Mouse (Mus musculus): Measurements from ENCODE around the gene Sf3a2. TPM values are rescaled to one million over a fixed set of nuclear protein-coding genes. Genes with fewer than 3 reads are reported as not detected.
A peak's percentile ranks its signal among the peaks of the same experiment; 100 is the strongest.

Gene Sf3a2
- total RNA-seq, 2 experiments from 2014 or later = 51.4 to 55.6 TPM

- DNase-seq = no peak
Observed at GRCm38 (mm10) chr10:80774981-80775380, 23.0 kb upstream of the Sf3a2 start.

DNA sequence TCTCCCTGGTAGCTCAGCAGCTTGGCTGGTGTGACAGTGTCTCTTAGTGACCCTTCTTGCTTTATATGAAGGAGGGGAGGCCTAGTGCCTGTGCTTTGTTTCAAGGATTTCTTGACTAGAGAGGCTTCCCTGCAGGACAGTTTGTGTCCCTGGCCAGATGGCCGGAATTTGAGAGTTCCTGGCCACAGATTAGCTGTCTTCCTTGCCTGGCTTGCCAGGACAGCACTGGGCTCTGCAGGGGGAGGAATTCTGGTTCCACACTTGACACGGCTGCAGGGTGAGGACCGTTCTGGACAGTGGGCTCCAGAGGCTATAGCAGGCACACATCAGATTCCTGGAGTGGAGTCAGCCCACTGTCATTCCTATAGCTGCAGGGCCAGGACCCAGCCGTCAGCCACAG is 22.3 kb upstream of the Sf3a2 start:
- DNase-seq = no peak

- DNase-seq = no peak
Observed at GRCm38 (mm10) chr10:80776358-80776869, 21.6 kb upstream of the Sf3a2 start.

- no peak for DNase-seq
Observed at GRCm38 (mm10) chr10:80777123-80777522, 20.9 kb upstream of the Sf3a2 start.

DNA sequence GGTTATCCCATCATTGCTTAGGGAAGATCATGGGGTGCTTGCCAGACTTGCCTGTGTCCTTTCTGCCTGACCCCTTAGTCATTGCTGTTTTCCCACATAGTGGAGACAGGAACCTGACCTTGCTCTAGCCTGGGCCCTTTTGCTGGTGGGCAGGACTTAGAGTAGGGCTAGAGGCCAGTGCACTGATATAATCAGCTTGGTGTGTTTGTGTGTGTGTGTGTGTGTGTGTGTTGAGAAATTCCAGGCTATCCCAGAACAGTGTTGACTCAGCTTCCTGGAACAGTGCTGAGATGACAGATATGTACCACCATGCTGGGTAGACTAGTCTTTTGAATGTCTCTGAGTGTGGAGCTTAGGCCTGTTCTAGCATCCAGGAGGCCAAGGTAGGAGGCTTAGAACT is 18.4 kb upstream of the Sf3a2 start:
- peak; percentile 68 to 72 for DNase-seq

DNA sequence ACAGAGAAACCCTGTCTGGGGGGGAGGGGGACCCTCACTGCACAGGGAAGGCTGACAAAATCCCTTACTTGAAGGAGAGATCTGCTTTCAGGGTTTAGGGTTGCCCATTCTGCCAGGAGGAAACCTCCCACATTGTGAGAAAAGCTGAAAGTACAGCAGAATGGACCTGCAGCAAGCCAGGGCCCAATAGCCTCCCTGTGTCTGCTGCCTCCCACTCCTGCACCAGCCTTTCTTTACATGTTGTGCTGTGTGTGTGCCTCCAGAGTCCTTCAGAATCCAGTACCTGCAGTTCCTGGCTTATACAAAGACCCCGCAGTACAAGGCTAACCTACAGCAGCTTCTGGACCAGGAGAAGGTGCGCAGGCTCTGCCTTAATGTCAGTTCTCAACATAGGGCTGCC is 13.7 kb upstream of the Sf3a2 start:
- no peak for DNase-seq

- no peak for DNase-seq
Observed at GRCm38 (mm10) chr10:80784871-80785270, 13.1 kb upstream of the Sf3a2 start.

DNA sequence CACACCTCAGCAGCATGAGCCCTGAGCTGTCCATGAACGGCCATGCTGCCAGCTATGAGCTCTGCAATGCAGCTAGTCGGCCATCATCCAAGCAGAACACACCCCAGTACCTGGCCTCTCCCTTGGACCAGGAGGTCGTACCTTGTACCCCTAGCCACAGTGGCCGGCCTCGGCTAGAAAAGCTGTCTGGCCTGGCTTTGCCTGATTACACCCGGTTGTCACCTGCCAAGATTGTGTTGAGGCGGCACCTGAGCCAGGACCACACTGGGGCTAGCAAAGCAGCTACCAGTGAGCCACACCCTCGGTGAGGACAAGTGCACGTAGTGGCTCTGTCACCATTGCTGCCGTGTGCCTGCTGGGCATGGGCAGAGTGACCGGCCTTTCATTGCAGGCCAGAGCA is 12.0 kb upstream of the Sf3a2 start:
- DNase-seq = no peak

GRCm38 (mm10) chr10:80787517-80787916 is 10.5 kb upstream of the Sf3a2 start:
- no peak for DNase-seq

GRCm38 (mm10) chr10:80790761-80791404 is 7.1 kb upstream of the Sf3a2 start:
- DNase-seq = peak in 1 of 2 experiments; percentile 54

- no peak for DNase-seq
Observed at GRCm38 (mm10) chr10:80791476-80792174, 6.4 kb upstream of the Sf3a2 start.

GRCm38 (mm10) chr10:80792175-80793032 is 5.6 kb upstream of the Sf3a2 start:
- no peak for DNase-seq

- DNase-seq = no peak
Observed at GRCm38 (mm10) chr10:80793033-80793784, 4.8 kb upstream of the Sf3a2 start.

DNA sequence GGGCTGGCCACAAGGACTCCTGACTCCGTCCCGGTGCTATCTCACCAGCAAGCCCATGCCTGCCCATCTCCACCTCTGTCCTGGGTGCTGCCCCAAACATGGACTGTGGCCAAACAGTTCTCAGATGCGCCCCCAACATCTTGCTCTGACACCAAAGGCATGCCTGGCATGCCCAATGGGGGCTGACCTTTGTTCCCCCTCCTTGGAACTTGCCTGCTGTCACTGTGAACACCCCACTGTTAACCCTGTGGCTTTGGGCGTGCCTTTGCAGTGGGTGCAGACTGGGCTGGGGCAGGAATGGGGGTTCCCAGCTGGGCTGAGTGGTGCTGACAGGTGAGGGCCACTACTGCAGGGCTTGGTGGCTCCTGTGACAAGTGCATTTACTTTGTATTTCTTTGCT is 4.2 kb upstream of the Sf3a2 start:
- no peak for DNase-seq

- DNase-seq = no peak
Observed at GRCm38 (mm10) chr10:80794750-80795149, 3.2 kb upstream of the Sf3a2 start.

- no peak for DNase-seq
Observed at GRCm38 (mm10) chr10:80796307-80796848, 1.6 kb upstream of the Sf3a2 start.

GRCm38 (mm10) chr10:80797186-80798149 is 530 bp upstream of the Sf3a2 start:
- DNase-seq = no peak

DNA sequence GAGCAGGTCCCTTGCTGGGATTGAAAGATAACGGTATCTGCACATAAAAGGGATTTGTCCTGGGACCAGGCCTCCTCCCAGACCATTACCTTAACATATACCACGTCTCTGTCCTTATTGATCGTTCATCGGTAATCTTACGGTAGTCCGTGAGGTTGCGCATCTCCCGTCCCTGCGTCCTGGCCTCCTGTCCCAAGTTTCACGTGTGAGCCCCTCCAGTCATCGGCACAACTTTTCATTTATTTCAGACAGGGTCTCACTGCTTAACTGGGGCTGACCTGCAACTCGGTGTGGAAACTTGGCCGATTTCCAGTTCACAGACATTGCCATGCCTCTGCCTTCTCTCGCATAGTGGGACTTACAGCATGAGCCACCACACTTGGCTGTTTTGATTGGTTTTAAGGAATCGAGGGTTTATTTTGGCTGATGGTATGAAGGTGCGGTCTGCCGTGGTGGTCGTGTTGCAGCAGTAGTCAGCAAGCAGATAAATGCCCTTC is 1.1 kb downstream of the Sf3a2 start:
- DNase-seq = peak in 1 of 2 experiments; percentile 0

GRCm38 (mm10) chr10:80802204-80802912 is 4.4 kb downstream of the Sf3a2 start:
- no peak for DNase-seq

DNA sequence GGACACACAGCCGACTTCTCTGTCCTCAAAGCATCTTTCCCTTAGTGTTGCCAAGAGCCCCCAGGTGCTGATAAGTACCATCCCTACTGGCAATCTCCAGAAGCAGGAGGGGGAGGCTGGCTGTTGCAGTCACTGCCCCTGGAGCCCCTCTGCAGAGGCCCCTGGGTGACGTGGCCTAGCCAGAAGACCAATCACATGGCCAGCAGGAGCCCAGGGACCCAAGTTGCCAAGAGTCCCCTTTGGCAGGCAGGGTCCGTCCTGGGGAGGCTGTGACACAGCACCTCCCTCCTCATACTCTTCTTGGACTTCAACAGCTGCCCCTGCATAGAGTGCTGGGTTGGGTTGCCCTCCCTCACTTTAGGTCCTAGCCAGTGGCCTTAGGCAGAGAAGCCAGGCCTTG is 5.0 kb downstream of the Sf3a2 start:
- DNase-seq = no peak
